Mouse (Mus musculus) CH12.LX (cell line): ENCODE measurements around the gene Klhl26.

Experiments used
- CHD1 ChIP-seq: IDR thresholded peaks from 2 replicates; pipeline ENCODE4 v1.6.1; 2012; ENCODE audit warnings: low read depth, low read length, improper control_type of control experiment, inconsistent platforms
- CTCF ChIP-seq, 2 experiments: IDR thresholded peaks in 1 of 2; conservative IDR thresholded peaks in 1 of 2; 2 replicates each; pipeline ENCODE4 v1.5.1; 2011 to 2012; ENCODE audit warnings: low read depth in 2 of 2, low read length in 2 of 2, improper control_type of control experiment in 1 of 2, inconsistent platforms in 1 of 2, mild to moderate bottlenecking in 1 of 2, moderate library complexity in 1 of 2
- ELF1 ChIP-seq: IDR thresholded peaks from 2 replicates; pipeline ENCODE4 v1.6.1; 2014; ENCODE audit warnings: low read depth, mild to moderate bottlenecking, inconsistent platforms, low read length, improper control_type of control experiment
- IRF4 ChIP-seq: IDR thresholded peaks from 2 replicates; pipeline ENCODE4 v1.6.1; 2014; ENCODE audit warnings: low read depth, mild to moderate bottlenecking, inconsistent platforms, low read length, improper control_type of control experiment
- JUN ChIP-seq: IDR thresholded peaks from 2 replicates; pipeline ENCODE4 v1.6.1; 2011; ENCODE audit warnings: low read depth, mild to moderate bottlenecking, low read length, improper control_type of control experiment, moderate library complexity; ENCODE audit not compliant: insufficient read depth
- JUND ChIP-seq: conservative IDR thresholded peaks from 2 replicates; pipeline ENCODE4 v1.6.1; 2011; ENCODE audit warnings: low read depth, low read length, improper control_type of control experiment
- KAT2A ChIP-seq: IDR thresholded peaks from 2 replicates; pipeline ENCODE4 v1.6.1; 2012; ENCODE audit warnings: low read length, improper control_type of control experiment, inconsistent platforms; ENCODE audit not compliant: insufficient replicate concordance
- TCF12 ChIP-seq: IDR thresholded peaks from 2 replicates; pipeline ENCODE4 v1.6.1; 2014; ENCODE audit warnings: low read depth, mild to moderate bottlenecking, inconsistent platforms, low read length, improper control_type of control experiment

DNA sequence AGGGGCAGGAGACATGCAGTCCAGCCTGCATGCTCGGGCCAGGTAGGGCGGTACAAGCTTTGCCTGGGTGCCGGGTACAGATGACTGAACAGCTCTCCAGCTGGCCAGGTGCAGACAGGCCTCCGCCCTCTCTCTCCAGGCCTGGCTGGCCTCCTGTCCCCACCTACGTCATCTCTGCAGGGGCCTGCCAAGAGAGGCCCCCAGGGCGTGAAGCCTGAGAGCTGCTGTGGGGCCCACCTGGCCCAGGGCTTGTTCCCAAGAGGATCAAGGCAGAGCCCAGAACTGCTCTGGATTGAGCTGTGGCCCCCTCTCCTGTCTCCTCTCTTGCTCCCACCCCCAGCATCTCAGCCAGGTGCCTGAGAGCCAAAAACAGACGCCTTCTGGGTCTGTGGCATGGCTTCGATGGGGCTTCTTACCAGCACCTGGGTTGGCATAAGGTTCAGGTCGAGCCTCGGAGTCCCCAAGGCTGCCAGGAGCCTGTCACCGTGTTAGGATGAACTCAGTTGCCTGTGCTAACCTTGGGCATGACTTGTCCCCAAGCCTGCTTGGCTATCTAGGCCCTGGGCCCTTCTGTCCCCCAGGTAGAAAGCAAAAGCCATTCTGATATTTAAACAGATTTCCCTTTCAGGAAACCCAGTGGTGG is 70.2 kb downstream of the Klhl26 start:
- TF ChIP-seq CTCF (conservative IDR thresholded peaks at IDR 0.05 in 1 of 2, IDR thresholded peaks at IDR 0.05 in 1 of 2; ENCODE audit: low read depth in 2 of 2, low read length in 2 of 2): no peak
- TF ChIP-seq ELF1: no peak
- no peak for TF ChIP-seq KAT2A
- TF ChIP-seq JUND: no peak
- no peak for TF ChIP-seq JUN
- no peak for TF ChIP-seq IRF4
- TF ChIP-seq TCF12: peak; percentile 63; the same call in 1 of the 2 replicates
- TF ChIP-seq CHD1: no peak
